Mouse (Mus musculus) hindlimb bud, embryonic 11.5 days (tissue): ENCODE measurements at regions not wholly inside any gene's neighbourhood (a gene's known extent, or its start where the extent isn't known, plus 50 kb on each side); places are given as distances from the start of the nearest gene placed in this dataset.
"Not testable (repeated sequence)": the region's sequence is repeated elsewhere in the genome, so short reads cannot be mapped to it uniquely, and the experiment has no call there.

Experiments used
- DNase-seq: peaks from one replicate; pipeline ENCODE4 v3.0.0-alpha.2; 2012; ENCODE audit warnings: low read depth, low spot score; ENCODE audit errors: extremely low spot score

GRCm38 (mm10) chr13:44484582-44485329 lies 244.5 kb upstream of the Jarid2 start:
- no peak for DNase-seq

DNA sequence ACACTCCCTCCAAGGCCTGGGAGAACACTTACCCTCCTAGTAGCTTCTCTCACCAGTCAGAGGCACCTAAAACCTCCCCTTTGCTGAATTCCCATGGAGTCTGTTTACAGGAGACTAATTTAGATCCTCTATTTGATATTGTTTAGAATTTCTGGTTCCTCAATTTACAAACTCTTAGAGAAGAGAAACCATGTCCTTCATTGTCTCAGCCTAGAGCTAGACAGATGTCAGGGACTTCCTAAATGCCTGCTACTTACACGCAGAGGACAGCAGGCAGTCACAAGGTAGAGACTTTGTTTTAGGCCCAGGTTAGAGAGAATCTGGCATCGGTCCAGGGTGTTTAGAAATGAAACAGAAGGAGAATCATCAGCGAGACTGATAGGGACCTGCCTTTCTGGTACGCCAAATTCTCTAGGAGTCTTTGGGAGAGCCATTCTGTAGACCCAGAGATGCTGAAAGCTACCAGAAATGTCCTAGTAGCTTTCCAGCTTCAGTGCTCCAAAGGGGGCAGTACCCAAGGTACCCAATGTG lies 238.3 kb upstream of the Jarid2 start:
- DNase-seq: no peak

DNA sequence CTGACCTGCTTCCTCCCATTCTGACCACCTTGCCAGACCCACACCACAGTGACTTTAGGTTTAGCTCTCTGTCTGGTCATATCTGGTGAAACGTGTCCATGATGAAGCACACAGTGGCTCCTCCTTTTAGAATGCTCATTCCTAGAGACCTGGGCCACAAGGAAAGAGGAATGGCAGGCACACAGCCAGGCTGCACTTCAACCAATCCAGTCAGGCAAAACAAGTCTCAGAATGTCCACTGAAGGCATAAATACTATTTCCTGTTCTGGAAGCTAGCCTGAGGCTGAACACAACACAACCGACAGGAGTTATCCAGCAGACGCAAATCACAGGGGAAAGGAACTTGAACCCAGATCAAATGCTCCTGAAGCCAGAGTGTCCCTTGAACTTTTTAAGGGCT lies 235.4 kb upstream of the Jarid2 start:
- DNase-seq: no peak

GRCm38 (mm10) chr13:44495450-44495849 lies 233.8 kb upstream of the Jarid2 start:
- no peak for DNase-seq

GRCm38 (mm10) chr13:44496596-44496995 lies 232.7 kb upstream of the Jarid2 start:
- no peak for DNase-seq

- not testable (repeated sequence) for DNase-seq
Observed at GRCm38 (mm10) chr13:44500896-44501295, 228.4 kb upstream of the Jarid2 start.

GRCm38 (mm10) chr13:44501777-44502321 lies 227.4 kb upstream of the Jarid2 start:
- DNase-seq: no peak

- no peak for DNase-seq
Observed at GRCm38 (mm10) chr13:44502612-44503256, 226.5 kb upstream of the Jarid2 start.

DNA sequence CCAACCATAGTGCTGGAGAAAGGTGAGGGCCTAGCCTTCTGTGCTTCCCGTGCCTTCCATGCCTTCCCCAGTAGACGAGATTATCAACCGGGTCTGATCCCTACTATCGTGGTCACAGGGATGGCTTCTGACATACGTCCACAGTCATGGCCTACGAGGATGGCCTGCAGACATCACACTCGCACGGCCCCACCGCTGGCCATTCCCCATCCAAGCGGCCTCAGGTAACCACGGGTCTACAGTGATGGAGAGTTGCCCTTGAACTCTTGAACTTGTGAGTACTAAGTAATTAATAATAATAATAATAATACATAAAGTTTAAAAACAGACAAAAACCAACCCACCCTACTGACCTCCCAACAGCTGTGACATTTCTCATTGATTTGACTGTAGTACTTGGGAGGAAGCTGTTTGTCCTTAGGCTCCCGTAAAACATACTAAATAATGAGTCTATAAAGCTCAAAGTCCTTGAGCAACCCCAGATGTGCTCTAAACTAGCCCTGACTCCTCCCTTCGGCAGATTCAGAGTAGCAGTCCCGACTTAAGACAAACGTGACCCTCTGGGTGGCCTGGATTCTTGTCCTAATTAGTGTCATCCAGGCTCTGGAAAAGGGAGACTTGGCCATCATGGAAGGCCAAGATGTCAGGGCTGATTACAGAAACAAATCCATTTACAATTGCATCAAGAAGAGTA lies 225.9 kb upstream of the Jarid2 start:
- no peak for DNase-seq

- DNase-seq: no peak
Observed at GRCm38 (mm10) chr13:44504455-44504854, 224.8 kb upstream of the Jarid2 start.

DNA sequence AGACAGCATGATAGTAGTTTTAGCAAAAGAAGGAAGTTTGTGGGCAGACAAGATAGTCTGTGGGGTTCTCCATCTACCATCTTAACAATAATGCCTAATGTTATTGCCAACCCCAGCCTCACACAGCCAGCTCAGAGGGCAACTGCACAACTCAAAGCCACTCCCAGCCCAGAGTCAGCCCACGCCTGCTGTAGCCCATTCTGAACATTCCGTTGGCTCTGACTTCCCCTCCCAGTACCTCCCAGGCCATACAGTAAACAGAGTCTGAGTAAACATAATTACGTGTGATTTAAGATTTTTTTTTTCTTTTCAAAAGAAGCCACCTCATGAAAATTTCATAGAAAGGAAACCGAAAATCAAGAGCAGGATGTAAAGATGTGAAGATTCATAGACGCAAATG lies 222.3 kb upstream of the Jarid2 start:
- DNase-seq: no peak

GRCm38 (mm10) chr13:44509526-44510159 lies 219.6 kb upstream of the Jarid2 start:
- no peak for DNase-seq

DNA sequence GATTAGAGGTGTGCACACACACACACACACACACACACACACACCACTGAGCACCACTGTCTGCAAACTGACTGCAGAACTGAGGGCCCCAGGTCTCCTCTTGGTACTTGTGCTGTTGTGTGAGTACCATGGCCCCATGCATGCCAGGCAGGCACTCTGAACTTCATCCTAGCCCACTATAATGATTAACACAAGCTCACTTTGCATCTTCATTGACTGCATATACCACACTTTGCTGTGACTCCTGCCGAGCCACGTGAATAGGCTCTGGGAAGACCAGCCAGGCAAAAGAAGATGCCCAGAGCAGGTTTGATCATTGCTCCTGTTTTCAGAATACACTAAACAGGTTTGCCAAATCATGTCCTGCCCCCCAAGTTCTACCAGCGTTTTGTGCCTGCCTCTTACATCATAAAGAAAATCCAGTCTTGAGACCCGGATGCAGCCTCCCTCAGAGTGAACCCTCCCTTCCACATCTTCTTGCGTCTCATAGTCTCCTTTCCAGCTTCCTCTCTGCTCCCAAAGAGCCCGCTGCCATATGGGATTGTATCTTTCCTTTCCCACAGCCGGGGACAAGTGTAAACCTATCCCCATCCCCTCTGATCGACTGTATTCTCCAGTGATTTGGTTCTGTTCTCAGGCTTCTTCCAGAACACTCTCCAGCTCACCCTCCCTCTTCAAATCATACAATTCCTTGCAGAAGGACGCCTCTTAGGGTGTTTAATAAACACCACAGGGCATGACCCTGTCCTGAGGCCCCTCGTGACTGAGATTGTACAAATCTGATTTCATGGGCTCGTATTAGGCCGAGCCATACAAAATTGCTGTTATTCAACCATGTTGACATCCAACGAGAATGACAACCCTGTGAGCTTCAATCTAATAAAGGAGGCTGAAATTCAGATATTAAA lies 215.6 kb upstream of the Jarid2 start:
- no peak for DNase-seq

GRCm38 (mm10) chr13:44514636-44515158 lies 214.6 kb upstream of the Jarid2 start:
- no peak for DNase-seq

DNA sequence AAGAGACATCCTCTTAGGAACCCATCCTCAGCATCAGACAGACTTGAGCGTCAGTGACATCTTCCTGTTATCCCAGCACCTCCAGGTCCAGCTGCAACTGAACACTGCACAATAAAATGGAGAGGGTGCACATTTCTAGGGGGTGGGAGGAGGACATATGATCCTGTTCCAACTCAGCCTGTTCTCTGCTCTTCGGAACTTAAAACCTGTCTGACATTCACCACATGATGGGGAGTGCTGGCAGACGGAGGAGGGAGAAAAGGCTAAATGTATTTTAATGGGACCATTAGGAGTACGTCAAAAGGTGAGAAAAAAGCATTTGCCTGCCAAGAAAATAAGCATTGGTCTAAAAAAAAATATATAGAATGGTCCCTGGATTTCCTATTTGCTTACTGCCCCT lies 212.4 kb upstream of the Jarid2 start:
- no peak for DNase-seq

GRCm38 (mm10) chr13:44517312-44517711 lies 212.0 kb upstream of the Jarid2 start:
- no peak for DNase-seq

- DNase-seq: no peak
Observed at GRCm38 (mm10) chr13:44518215-44518614, 211.1 kb upstream of the Jarid2 start.

GRCm38 (mm10) chr13:44523516-44523915 lies 205.8 kb upstream of the Jarid2 start:
- DNase-seq: no peak

DNA sequence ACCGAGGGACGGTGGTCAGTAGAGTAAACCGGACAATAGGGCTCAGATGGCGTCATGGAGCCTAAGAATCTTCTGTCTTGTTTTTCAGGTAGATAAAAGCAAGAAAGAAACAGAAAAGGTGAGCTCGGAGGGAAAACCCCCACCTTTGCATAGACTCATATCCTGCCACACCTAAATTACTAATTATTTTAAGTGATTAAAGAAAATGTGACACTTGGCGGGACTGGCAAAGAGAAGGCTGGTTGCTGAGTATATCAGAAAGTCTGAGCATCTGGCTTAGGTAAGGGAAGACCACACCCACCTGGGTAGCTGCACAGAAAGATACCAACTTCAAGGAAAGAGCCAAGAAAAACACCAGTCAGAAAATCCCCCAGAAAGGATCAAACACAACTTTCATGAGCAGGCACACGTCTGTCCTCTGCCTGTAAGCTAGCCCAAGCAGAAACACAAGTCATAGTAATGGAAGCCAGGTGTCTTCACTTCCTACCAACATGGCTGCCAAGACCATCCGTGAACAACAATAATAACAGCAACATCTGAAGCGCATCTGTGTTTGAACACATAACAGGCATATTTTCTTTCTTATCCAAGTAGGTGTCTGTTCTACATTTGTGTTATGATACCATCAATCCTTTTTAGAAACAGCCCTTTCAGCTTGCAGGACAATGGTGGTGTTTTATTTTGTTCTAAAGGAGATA lies 198.3 kb upstream of the Jarid2 start:
- no peak for DNase-seq
